Mouse (Mus musculus) G1E (cell line): ENCODE data around the gene Phf11c. TPM values are rescaled to one million over a fixed set of nuclear protein-coding genes. Genes with fewer than 3 reads are reported as not detected.
"Not testable (repeated sequence)": the region's sequence is repeated elsewhere in the genome, so short reads cannot be mapped to it uniquely, and the experiment has no call there.

Experiments
- ATAC-seq: 2 replicates; pipeline ENCODE4 v1.8.0; 2016; ENCODE audit warnings: mild to moderate bottlenecking; ENCODE audit not compliant: insufficient number of reproducible peaks, poor library complexity, low FRiP score, severe bottlenecking; ENCODE audit errors: extremely low read depth
- DNase-seq: peaks from one replicate; pipeline ENCODE4 v3.0.0; 2012; ENCODE audit warnings: low spot score
- H3K27me3 ChIP-seq: 2 replicates; pipeline ENCODE4 v1.6.1; 2012; ENCODE audit warnings: mild to moderate bottlenecking, low read length, inconsistent platforms; ENCODE audit not compliant: insufficient read depth
- H3K36me3 ChIP-seq: replicated peaks from 2 replicates; pipeline ENCODE3; 2012; ENCODE audit warnings: mild to moderate bottlenecking, inconsistent platforms
- H3K4me1 ChIP-seq: 2 replicates; pipeline ENCODE4 v1.6.1; 2012; ENCODE audit warnings: low read depth, low read length, inconsistent platforms, mixed read lengths; ENCODE audit not compliant: insufficient read depth
- H3K4me3 ChIP-seq: 2 replicates; pipeline ENCODE4 v1.5.1; 2012; ENCODE audit warnings: low read depth, mild to moderate bottlenecking, inconsistent platforms, low read length, moderate library complexity, mixed read lengths
- H3K9me3 ChIP-seq: replicated peaks from 2 replicates; pipeline ENCODE4 v1.6.1; 2012; ENCODE audit warnings: inconsistent platforms
- CTCF ChIP-seq: IDR thresholded peaks from 2 replicates; pipeline ENCODE4 v1.5.1; 2012; ENCODE audit warnings: low read depth, low read length, inconsistent platforms, mixed read lengths
- GATA1 ChIP-seq: IDR thresholded peaks from 2 replicates; pipeline ENCODE4 v1.6.1; 2012; ENCODE audit warnings: borderline replicate concordance, low read length, inconsistent platforms, mixed read lengths
- GATA2 ChIP-seq: IDR thresholded peaks from 2 replicates; pipeline ENCODE4 v1.6.1; 2012; ENCODE audit warnings: low read depth, low read length, inconsistent platforms, borderline replicate concordance
- POLR2AphosphoS5 ChIP-seq: IDR thresholded peaks from 2 replicates; pipeline ENCODE4 v1.6.1; 2012; ENCODE audit warnings: low read depth, low read length, inconsistent platforms; ENCODE audit not compliant: insufficient replicate concordance
- TAL1 ChIP-seq: conservative IDR thresholded peaks from 2 replicates; pipeline ENCODE4 v1.6.1; 2012; ENCODE audit warnings: low read depth, low read length, inconsistent platforms, mixed read lengths
- polyA plus RNA-seq: library from polyadenylated mRNA; stranded (reverse); fragments of >175 nt; gene quantifications from 2 replicates; pipeline ENCODE4 v1.2.3, GENCODE M21; 2012
- total RNA-seq, 2 experiments: library from RNA; stranded (forward) in 1 of 2; stranded (reverse) in 1 of 2; fragments of 200-1000 nt in 1 of 2; fragments of >200 nt in 1 of 2; fragmentation: Nextera tagmentation in 1 of 2; gene quantifications; 2 replicates each; pipeline ENCODE4 v1.2.3; 2014 to 2017

Gene Phf11c
- total and polyA plus RNA-seq, 3 experiments: 0.03 to 5.1 (median 1.7) TPM

GRCm38 (mm10) chr14:59435206-59435605 lies 40.0 kb upstream of the Phf11c start:
- Histone ChIP-seq H3K27me3 (no peaks in the 10 kb centered on the region), H3K4me1 (peaks cover 12% of the 10 kb centered on the region), H3K4me3 (no peak overlapping the region), H3K9me3 (no peaks in the 10 kb centered on the region), H3K36me3 (peaks cover 22% of the 10 kb centered on the region)
- ATAC-seq (no peak), DNase-seq (no peak)
- no peak for TF ChIP-seq GATA1
- no peak for TF ChIP-seq CTCF
- TF ChIP-seq GATA2: no peak
- no peak for TF ChIP-seq TAL1
- TF ChIP-seq POLR2AphosphoS5: no peak

- H3K4me3 ChIP-seq: no peak overlapping the region
- ATAC-seq: no peak
Observed at GRCm38 (mm10) chr14:59433902-59434301, 38.7 kb upstream of the Phf11c start.

GRCm38 (mm10) chr14:59430556-59430955 lies 35.4 kb upstream of the Phf11c start:
- H3K4me1 ChIP-seq: no peaks in the 10 kb centered on the region
- no peaks in the 10 kb centered on the region for H3K27me3 ChIP-seq
- H3K9me3 ChIP-seq: peaks cover 6% of the 10 kb centered on the region
- no peak overlapping the region for H3K4me3 ChIP-seq
- H3K36me3 ChIP-seq: peaks cover 30% of the 10 kb centered on the region
- TF ChIP-seq POLR2AphosphoS5 (no peak), GATA2 (no peak), CTCF (no peak)
- DNase-seq (no peak), ATAC-seq (no peak)

More at GRCm38 (mm10) chr14:59433902-59434301, 38.7 kb upstream of the Phf11c start:
- Histone ChIP-seq H3K27me3 (no peaks in the 10 kb centered on the region), H3K4me1 (peaks cover 4% of the 10 kb centered on the region), H3K36me3 (peaks cover 31% of the 10 kb centered on the region), H3K9me3 (peaks cover 4% of the 10 kb centered on the region; the same call in 1 of the 2 replicates)
- no peak for TF ChIP-seq CTCF
- TF ChIP-seq GATA2: no peak
- TF ChIP-seq TAL1: no peak
- TF ChIP-seq POLR2AphosphoS5: no peak
- no peak for TF ChIP-seq GATA1
- DNase-seq: no peak

- Histone ChIP-seq H3K27me3 (no peaks in the 10 kb centered on the region), H3K4me1 (no peaks in the 10 kb centered on the region), H3K36me3 (peaks cover 32% of the 10 kb centered on the region)
Observed at GRCm38 (mm10) chr14:59422912-59423663, 27.9 kb upstream of the Phf11c start.

GRCm38 (mm10) chr14:59418171-59418570 lies 23.0 kb upstream of the Phf11c start:
- DNase-seq: no peak
- Histone ChIP-seq H3K27me3 (no peaks in the 10 kb centered on the region), H3K4me3 (no peak overlapping the region), H3K4me1 (no peaks in the 10 kb centered on the region), H3K36me3 (peaks cover 67% of the 10 kb centered on the region), H3K9me3 (no peaks in the 10 kb centered on the region)
- TF ChIP-seq GATA1 (no peak), TAL1 (no peak), GATA2 (no peak), POLR2AphosphoS5 (no peak), CTCF (no peak)
- no peak for ATAC-seq

More at GRCm38 (mm10) chr14:59422912-59423663, 27.9 kb upstream of the Phf11c start:
- H3K9me3 ChIP-seq: no peaks in the 10 kb centered on the region
- ATAC-seq (no peak), DNase-seq (no peak)
- no peak overlapping the region for H3K4me3 ChIP-seq
- TF ChIP-seq GATA1 (no peak), GATA2 (no peak), CTCF (no peak), TAL1 (no peak), POLR2AphosphoS5 (no peak)

- DNase-seq, H3K4me1 ChIP-seq, H3K27me3 ChIP-seq, H3K9me3 ChIP-seq, H3K4me3 ChIP-seq, ATAC-seq: not testable (repeated sequence)
- H3K36me3 ChIP-seq: peaks cover 79% of the 10 kb centered on the region
Observed at GRCm38 (mm10) chr14:59414979-59415378, 19.8 kb upstream of the Phf11c start.

- no peak for DNase-seq
- Histone ChIP-seq H3K9me3 (no peaks in the 10 kb centered on the region), H3K27me3 (no peaks in the 10 kb centered on the region), H3K4me3 (no peak overlapping the region), H3K4me1 (no peaks in the 10 kb centered on the region; the same call in 1 of the 2 replicates), H3K36me3 (peaks cover 37% of the 10 kb centered on the region)
- ATAC-seq: no peak
- TF ChIP-seq CTCF: no peak
- no peak for TF ChIP-seq TAL1
- no peak for TF ChIP-seq GATA2
- no peak for TF ChIP-seq POLR2AphosphoS5
- TF ChIP-seq GATA1: no peak
Observed at GRCm38 (mm10) chr14:59396999-59397398, 1.8 kb upstream of the Phf11c start.

- not testable (repeated sequence) for H3K9me3 ChIP-seq, H3K4me1 ChIP-seq, H3K36me3 ChIP-seq, H3K4me3 ChIP-seq, ATAC-seq, DNase-seq, H3K27me3 ChIP-seq
Observed at GRCm38 (mm10) chr14:59390181-59390580, 5.0 kb downstream of the Phf11c start.
